Mouse (Mus musculus): ENCODE results near the gene Olfr1201.

DNA sequence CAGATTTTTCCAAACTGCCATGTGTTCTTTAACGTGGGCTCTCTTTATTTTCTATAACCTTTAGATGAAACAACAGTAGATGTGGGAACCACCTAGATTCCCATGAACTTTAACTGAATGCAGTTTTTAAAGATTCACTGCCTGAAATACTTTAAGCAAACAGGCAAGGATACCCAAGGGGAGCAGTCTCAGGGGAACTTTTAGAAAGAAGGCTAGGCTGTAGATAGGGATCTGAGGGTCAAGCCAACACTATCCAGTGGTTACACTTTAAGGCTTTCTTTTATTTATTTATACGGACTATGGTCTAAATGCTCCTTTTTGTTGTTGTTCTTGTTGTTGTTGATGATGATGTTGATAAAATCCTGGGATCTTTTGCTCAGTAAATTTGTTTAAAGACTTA lies 22.4 kb upstream of the Olfr1201 start, which contains the start of gene Olfr1200:
- no peak for TF ChIP-seq ZNF384 (IDR thresholded peaks at IDR 0.05; ENCODE audit: low read depth, low read length)
- no peak for TF ChIP-seq HCFC1 (IDR thresholded peaks at IDR 0.05; ENCODE audit: borderline replicate concordance, insufficient read depth, low read length)
